Mouse (Mus musculus): ENCODE results near the gene Bud23. TPM values are rescaled to one million over a fixed set of nuclear protein-coding genes. Genes with fewer than 3 reads are reported as not detected.
A peak's percentile ranks its signal among the peaks of the same experiment; 100 is the strongest.

The Bud23 gene
- polyA plus RNA-seq, 1 experiment from 2014 or later = 94.8 TPM

DNA sequence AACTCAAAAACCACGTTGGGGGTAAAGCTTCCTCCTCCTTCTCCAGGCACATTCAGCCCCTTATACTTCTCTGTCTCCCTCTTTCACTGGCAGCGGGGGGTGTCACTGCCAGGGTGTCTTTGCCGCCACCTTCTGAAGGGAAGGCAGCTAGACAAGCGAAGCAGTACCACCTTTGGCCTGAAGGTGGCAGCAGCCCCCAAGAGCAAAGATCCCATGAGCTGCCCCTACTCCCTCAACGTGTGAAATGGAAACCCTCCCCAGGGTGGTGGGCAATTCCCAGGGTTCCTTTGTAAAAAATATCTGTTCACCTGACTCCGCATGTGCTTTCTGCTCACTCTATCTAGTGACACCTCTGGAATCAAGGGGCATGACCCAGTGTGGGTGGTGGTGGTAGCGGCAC is 49.3 kb downstream of the Bud23 start:
- 14% methylated on average over 7 of the region's 7 CpGs for WGBS
- Histone ChIP-seq H3K27ac (ENCODE audit: low read length) (no peak overlapping the region), H3K4me1 (ENCODE audit: control insufficient read depth, insufficient read depth, low read length) (peaks cover 24% of the 10 kb centered on the region), H3K4me3 (replicated peaks; ENCODE audit: low read length) (no peak overlapping the region), H3K9me3 (replicated peaks; ENCODE audit: control insufficient read depth, low read length) (no peaks in the 10 kb centered on the region), H3K4me2 (ENCODE audit: low read depth, low read length) (no peak overlapping the region), H3K9ac (ENCODE audit: low read length) (no peak overlapping the region), H3K36me3 (ENCODE audit: control insufficient read depth, insufficient read depth, low read length) (0 out of 2 replicates have a peak, but pooled peaks cover 3% of the 10 kb centered on the region), H3K27me3 (ENCODE audit: control insufficient read depth, insufficient read depth, low read length) (no peaks in the 10 kb centered on the region)
- no peak for ATAC-seq (ENCODE audit: insufficient read depth, low FRiP score)

- Histone ChIP-seq H3K36me3 (ENCODE audit: control insufficient read depth, insufficient read depth, low read length) (0 out of 2 replicates have a peak, but pooled peaks cover 3% of the 10 kb centered on the region), H3K27me3 (ENCODE audit: control insufficient read depth, insufficient read depth, low read length) (no peaks in the 10 kb centered on the region), H3K9ac (ENCODE audit: low read length) (peak overlapping the region; percentile 60), H3K27ac (ENCODE audit: low read length) (peak overlapping the region; percentile 57), H3K4me3 (replicated peaks; ENCODE audit: low read length) (peak overlapping the region; percentile 29), H3K9me3 (replicated peaks; ENCODE audit: control insufficient read depth, low read length) (no peaks in the 10 kb centered on the region), H3K4me1 (ENCODE audit: control insufficient read depth, insufficient read depth, low read length) (peaks cover 34% of the 10 kb centered on the region), H3K4me2 (ENCODE audit: low read depth, low read length) (peak overlapping the region; percentile 45)
- 9% methylated on average over 14 of the region's 16 CpGs for WGBS
- ATAC-seq (ENCODE audit: insufficient read depth, low FRiP score) = no peak
Measured at GRCm38 (mm10) chr5:135012671-135013441, 51.9 kb downstream of the Bud23 start.

DNA sequence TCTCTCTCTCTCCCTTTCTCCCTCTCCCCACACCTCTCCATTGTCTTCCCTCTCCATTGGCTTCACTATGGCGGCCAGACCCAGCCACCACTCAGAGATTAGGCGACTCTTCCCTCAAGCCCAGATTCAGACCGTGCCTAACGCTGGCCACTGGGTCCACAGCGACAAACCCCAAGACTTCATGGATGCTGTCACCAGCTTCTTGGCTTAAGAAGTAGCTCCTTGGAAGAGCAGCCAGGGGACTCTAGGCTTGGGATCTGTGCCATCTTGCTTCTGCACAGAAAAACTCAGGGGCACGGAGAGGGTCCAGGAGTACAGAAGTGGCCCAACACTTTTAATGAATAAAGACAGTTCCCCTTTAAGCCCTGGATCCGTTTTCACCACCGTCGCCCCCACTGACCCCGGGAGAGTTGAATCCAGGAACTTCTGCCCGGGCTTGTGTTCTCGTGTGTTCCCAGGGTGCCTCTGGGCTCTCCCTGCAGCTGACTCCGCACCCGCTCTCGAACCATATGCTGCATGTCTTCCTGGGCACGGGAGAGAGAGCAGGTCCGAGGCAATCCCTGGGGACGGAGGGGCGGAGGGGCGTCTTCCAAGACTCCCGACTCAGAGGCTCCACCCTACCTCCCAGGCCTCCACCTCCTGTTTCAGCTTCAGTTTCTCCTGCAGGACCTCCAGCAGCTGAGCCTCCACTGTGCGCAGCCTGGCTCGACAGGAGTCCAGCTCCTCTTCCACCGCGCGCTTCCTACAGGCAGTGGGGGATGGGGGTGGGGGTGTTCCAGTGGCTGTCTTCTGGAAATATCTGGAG is 52.7 kb downstream of the Bud23 start:
- ATAC-seq (ENCODE audit: insufficient read depth, low FRiP score) = no peak
- Histone ChIP-seq H3K36me3 (ENCODE audit: control insufficient read depth, insufficient read depth, low read length) (0 out of 2 replicates have a peak, but pooled peaks cover 3% of the 10 kb centered on the region), H3K4me3 (replicated peaks; ENCODE audit: low read length) (peak overlapping the region; percentile 29), H3K4me2 (ENCODE audit: low read depth, low read length) (peak overlapping the region; percentile 45), H3K9me3 (replicated peaks; ENCODE audit: control insufficient read depth, low read length) (no peaks in the 10 kb centered on the region), H3K27me3 (ENCODE audit: control insufficient read depth, insufficient read depth, low read length) (no peaks in the 10 kb centered on the region), H3K27ac (ENCODE audit: low read length) (peak overlapping the region; percentile 57), H3K4me1 (ENCODE audit: control insufficient read depth, insufficient read depth, low read length) (peaks cover 35% of the 10 kb centered on the region), H3K9ac (ENCODE audit: low read length) (peak overlapping the region; percentile 60)
- 37% methylated on average over 26 of the region's 26 CpGs for WGBS

- H3K36me3 ChIP-seq (ENCODE audit: control insufficient read depth, insufficient read depth, low read length) = 0 out of 2 replicates have a peak, but pooled peaks cover 3% of the 10 kb centered on the region
- peaks cover 35% of the 10 kb centered on the region for H3K4me1 ChIP-seq (ENCODE audit: control insufficient read depth, insufficient read depth, low read length)
- H3K9ac ChIP-seq (ENCODE audit: low read length) = peak overlapping the region; percentile 83; the same call in 1 of the 2 replicates
- no peak for ATAC-seq (ENCODE audit: insufficient read depth, low FRiP score)
- H3K9me3 ChIP-seq (replicated peaks; ENCODE audit: control insufficient read depth, low read length) = no peaks in the 10 kb centered on the region
- no peak overlapping the region for H3K27ac ChIP-seq (ENCODE audit: low read length)
- H3K4me2 ChIP-seq (ENCODE audit: low read depth, low read length) = peak overlapping the region; percentile 67; the same call in 1 of the 2 replicates
- 85% methylated on average over 25 of the region's 25 CpGs for WGBS
- no peak overlapping the region for H3K4me3 ChIP-seq (replicated peaks; ENCODE audit: low read length)
- no peaks in the 10 kb centered on the region for H3K27me3 ChIP-seq (ENCODE audit: control insufficient read depth, insufficient read depth, low read length)
Measured at GRCm38 (mm10) chr5:135010841-135011743, 53.7 kb downstream of the Bud23 start.

DNA sequence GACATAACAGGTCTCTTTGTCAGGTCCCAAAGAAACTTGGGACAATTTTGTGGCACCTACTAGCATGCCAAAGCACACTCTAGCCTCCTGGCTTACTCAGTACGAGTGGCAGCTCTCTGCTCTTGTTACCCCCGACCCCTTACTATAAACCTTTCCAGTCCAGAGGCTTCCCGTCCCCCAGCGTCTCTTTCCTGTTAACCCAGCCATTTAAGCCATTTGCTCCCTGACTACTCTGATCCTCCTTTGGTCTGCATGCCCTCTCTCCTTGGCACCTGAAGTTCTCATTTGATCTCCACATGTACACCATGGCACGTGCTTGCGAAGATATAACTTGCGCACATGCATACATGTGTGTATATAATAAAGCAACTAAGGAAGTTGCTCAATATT is 54.4 kb downstream of the Bud23 start:
- Histone ChIP-seq H3K27me3 (ENCODE audit: control insufficient read depth, insufficient read depth, low read length) (no peaks in the 10 kb centered on the region), H3K4me2 (ENCODE audit: low read depth, low read length) (peak overlapping the region; percentile 67), H3K9ac (ENCODE audit: low read length) (peak overlapping the region; percentile 83), H3K27ac (ENCODE audit: low read length) (peak overlapping the region; percentile 99), H3K4me3 (replicated peaks; ENCODE audit: low read length) (peak overlapping the region; percentile 80), H3K9me3 (replicated peaks; ENCODE audit: control insufficient read depth, low read length) (no peaks in the 10 kb centered on the region), H3K36me3 (ENCODE audit: control insufficient read depth, insufficient read depth, low read length) (0 out of 2 replicates have a peak, but pooled peaks cover 3% of the 10 kb centered on the region), H3K4me1 (ENCODE audit: control insufficient read depth, insufficient read depth, low read length) (peaks cover 33% of the 10 kb centered on the region)
- no peak for ATAC-seq (ENCODE audit: insufficient read depth, low FRiP score)
- WGBS = 40% methylated on average over 7 of the region's 7 CpGs

- H3K4me1 ChIP-seq (ENCODE audit: control insufficient read depth, insufficient read depth, low read length) = peaks cover 33% of the 10 kb centered on the region
- no peaks in the 10 kb centered on the region for H3K27me3 ChIP-seq (ENCODE audit: control insufficient read depth, insufficient read depth, low read length)
- under 1% methylated on average over 37 of the region's 37 CpGs for WGBS
- peak overlapping the region; percentile 99 for H3K27ac ChIP-seq (ENCODE audit: low read length)
- peak; percentile 75 for ATAC-seq (ENCODE audit: insufficient read depth, low FRiP score)
- peak overlapping the region; percentile 67 for H3K4me2 ChIP-seq (ENCODE audit: low read depth, low read length)
- 0 out of 2 replicates have a peak, but pooled peaks cover 3% of the 10 kb centered on the region for H3K36me3 ChIP-seq (ENCODE audit: control insufficient read depth, insufficient read depth, low read length)
- H3K9me3 ChIP-seq (replicated peaks; ENCODE audit: control insufficient read depth, low read length) = no peaks in the 10 kb centered on the region
- peak overlapping the region; percentile 83 for H3K9ac ChIP-seq (ENCODE audit: low read length)
- H3K4me3 ChIP-seq (replicated peaks; ENCODE audit: low read length) = peak overlapping the region; percentile 80
Measured at GRCm38 (mm10) chr5:135009590-135010319, 55.0 kb downstream of the Bud23 start.

DNA sequence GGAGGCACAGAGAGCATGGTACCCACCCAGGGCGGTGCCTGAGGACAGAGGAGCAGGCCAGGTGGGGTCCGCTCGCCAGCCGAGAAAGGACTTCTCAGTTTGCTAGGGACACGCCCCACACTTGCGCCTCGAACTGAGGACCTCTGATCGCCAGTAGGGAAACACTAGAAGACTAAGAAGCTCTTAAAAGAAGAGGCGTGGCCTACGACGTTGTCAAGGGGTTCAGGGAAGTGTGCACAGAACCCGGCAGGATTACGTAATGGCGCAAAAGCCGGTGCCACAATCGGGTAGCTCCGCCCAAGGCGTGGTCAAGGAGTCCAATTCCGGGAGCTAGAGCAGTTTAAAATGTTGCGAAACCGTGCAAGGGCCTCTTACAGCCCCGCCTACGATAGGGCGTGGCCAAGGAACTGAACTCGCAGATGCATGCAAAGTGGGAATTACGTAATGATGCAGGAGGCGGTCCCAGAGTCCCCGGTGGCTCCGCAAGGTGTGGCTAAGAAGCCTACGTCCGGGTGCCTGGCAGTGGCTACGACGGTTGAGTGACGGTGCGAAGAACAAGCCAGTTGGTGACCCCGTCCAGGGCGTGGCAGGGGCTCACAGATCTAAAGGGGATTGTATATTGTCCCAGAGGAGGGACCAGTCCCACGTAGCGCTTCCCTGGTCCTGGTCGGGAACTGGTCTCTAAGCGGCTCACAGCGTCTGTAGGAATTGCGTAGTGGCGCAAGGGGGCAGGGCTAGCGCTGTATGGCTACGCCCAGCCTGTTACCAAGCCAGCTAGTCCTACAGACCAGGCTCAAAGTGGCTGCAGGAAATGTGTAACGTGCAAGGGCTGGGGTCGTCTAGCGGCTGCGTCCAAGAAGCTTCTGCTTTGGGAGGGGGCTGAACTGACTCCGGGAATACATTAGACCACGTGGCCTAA is 55.8 kb downstream of the Bud23 start, which contains the start of gene Abhd11:
TSS of gene Abhd11 (plus strand) at position 482 of the 919 bp plus-strand sequence.
- Histone ChIP-seq H3K9me3 (replicated peaks; ENCODE audit: control insufficient read depth, low read length) (no peaks in the 10 kb centered on the region), H3K4me1 (ENCODE audit: control insufficient read depth, insufficient read depth, low read length) (peaks cover 33% of the 10 kb centered on the region), H3K9ac (ENCODE audit: low read length) (peak within 1 kb of the TSS; percentile 83), H3K4me3 (replicated peaks; ENCODE audit: low read length) (peak within 1 kb of the TSS; percentile 80), H3K36me3 (ENCODE audit: control insufficient read depth, insufficient read depth, low read length) (0 out of 2 replicates have a peak, but pooled peaks cover 3% of the 10 kb centered on the region), H3K27me3 (ENCODE audit: control insufficient read depth, insufficient read depth, low read length) (no peaks in the 10 kb centered on the region), H3K27ac (ENCODE audit: low read length) (peak within 1 kb of the TSS; percentile 99), H3K4me2 (ENCODE audit: low read depth, low read length) (peak within 1 kb of the TSS; percentile 67)
- under 1% methylated on average over 52 of the region's 52 CpGs for WGBS
- peak; percentile 90 for ATAC-seq (ENCODE audit: insufficient read depth, low FRiP score)

Data from stomach, embryonic 16.5 days (tissue).